Mouse (Mus musculus) layer of hippocampus, postnatal 25 days (tissue): ENCODE measurements around the gene Tcf20. TPM values are rescaled to one million over a fixed set of nuclear protein-coding genes. Genes with fewer than 3 reads are reported as not detected.

Source experiments
- DNase-seq, 2 experiments: peaks; one replicate each; pipeline ENCODE4 v3.0.0; 2022; ENCODE audit warnings: mixed read lengths in 2 of 2, low spot score in 1 of 2; ENCODE audit errors: extremely low spot score in 1 of 2
- total RNA-seq, 2 experiments: library from RNA; stranded (reverse); gene quantifications; 2 replicates each; pipeline ENCODE4 v1.2.3; 2021

Tcf20 gene
- total RNA-seq, 2 experiments from 2014 or later: 213 TPM

GRCm38 (mm10) chr15:82960786-82961561, 26.7 kb downstream of the Tcf20 start:
- DNase-seq: no peak

- no peak for DNase-seq
Measured at GRCm38 (mm10) chr15:82959151-82959550, 28.5 kb downstream of the Tcf20 start.

- peak in 1 of 2 experiments; percentile 48 for DNase-seq
Measured at GRCm38 (mm10) chr15:82958253-82958701, 29.4 kb downstream of the Tcf20 start.

- no peak for DNase-seq
Measured at GRCm38 (mm10) chr15:82956721-82957120, 31.0 kb downstream of the Tcf20 start.

GRCm38 (mm10) chr15:82956310-82956709, 31.4 kb downstream of the Tcf20 start:
- no peak for DNase-seq

GRCm38 (mm10) chr15:82955286-82955685, 32.4 kb downstream of the Tcf20 start:
- DNase-seq: no peak

- no peak for DNase-seq
Measured at GRCm38 (mm10) chr15:82954034-82954433, 33.6 kb downstream of the Tcf20 start.

- DNase-seq: no peak
Measured at GRCm38 (mm10) chr15:82953096-82953495, 34.6 kb downstream of the Tcf20 start.

- DNase-seq: no peak
Measured at GRCm38 (mm10) chr15:82952292-82952705, 35.4 kb downstream of the Tcf20 start.

GRCm38 (mm10) chr15:82950246-82950645, 37.4 kb downstream of the Tcf20 start:
- DNase-seq: no peak

- DNase-seq: no peak
Measured at GRCm38 (mm10) chr15:82947431-82947830, 40.2 kb downstream of the Tcf20 start.

GRCm38 (mm10) chr15:82944479-82945195, 43.0 kb downstream of the Tcf20 start:
- no peak for DNase-seq

GRCm38 (mm10) chr15:82941733-82942132, 45.9 kb downstream of the Tcf20 start:
- DNase-seq: no peak

GRCm38 (mm10) chr15:82940494-82941214, 47.0 kb downstream of the Tcf20 start:
- DNase-seq: no peak

- peak in 1 of 2 experiments; percentile 58 for DNase-seq
Measured at GRCm38 (mm10) chr15:82938155-82938569, 49.5 kb downstream of the Tcf20 start.

- no peak for DNase-seq
Measured at GRCm38 (mm10) chr15:82937428-82937992, 50.2 kb downstream of the Tcf20 start.

- no peak for DNase-seq
Measured at GRCm38 (mm10) chr15:82934971-82935370, 52.7 kb downstream of the Tcf20 start.

GRCm38 (mm10) chr15:82932936-82933650, 54.6 kb downstream of the Tcf20 start:
- DNase-seq: no peak

- DNase-seq: no peak
Measured at GRCm38 (mm10) chr15:82931436-82931835, 56.2 kb downstream of the Tcf20 start.

GRCm38 (mm10) chr15:82929595-82929994, 58.1 kb downstream of the Tcf20 start:
- no peak for DNase-seq
